Mouse (Mus musculus) layer of hippocampus, adult 9-10 months (tissue): ENCODE measurements around the gene Rhbdf2.
A peak's percentile ranks its signal among the peaks of the same experiment; 100 is the strongest.
"Not testable (repeated sequence)": the region's sequence is repeated elsewhere in the genome, so short reads cannot be mapped to it uniquely, and the experiment has no call there.

ENCODE experiments used
- DNase-seq: peaks from one replicate; pipeline ENCODE4 v3.0.0; 2022; ENCODE audit warnings: low spot score

The Rhbdf2 gene

GRCm38 (mm10) chr11:116618666-116619065 is 8.2 kb downstream of the Rhbdf2 start:
- no peak for DNase-seq

DNA sequence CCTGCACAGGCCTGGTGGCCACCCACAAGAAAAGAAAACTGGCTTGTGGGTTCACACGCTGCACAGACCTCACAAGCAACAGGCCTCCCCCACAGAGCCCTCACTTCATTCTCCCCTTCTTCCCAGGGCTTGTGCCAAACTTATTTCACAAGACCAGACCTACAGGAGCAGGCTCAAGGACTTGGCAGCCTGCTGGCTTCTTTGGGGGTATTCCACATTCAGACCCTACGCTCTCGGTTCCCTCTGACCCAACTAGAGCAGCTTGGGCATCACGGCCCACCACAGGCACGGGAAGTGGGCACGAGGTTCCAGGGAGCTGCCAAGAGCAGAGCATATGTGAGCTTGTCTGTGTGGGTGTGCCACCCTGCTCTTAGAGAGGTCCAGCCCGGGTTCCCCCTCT is 9.2 kb downstream of the Rhbdf2 start:
- no peak for DNase-seq

DNA sequence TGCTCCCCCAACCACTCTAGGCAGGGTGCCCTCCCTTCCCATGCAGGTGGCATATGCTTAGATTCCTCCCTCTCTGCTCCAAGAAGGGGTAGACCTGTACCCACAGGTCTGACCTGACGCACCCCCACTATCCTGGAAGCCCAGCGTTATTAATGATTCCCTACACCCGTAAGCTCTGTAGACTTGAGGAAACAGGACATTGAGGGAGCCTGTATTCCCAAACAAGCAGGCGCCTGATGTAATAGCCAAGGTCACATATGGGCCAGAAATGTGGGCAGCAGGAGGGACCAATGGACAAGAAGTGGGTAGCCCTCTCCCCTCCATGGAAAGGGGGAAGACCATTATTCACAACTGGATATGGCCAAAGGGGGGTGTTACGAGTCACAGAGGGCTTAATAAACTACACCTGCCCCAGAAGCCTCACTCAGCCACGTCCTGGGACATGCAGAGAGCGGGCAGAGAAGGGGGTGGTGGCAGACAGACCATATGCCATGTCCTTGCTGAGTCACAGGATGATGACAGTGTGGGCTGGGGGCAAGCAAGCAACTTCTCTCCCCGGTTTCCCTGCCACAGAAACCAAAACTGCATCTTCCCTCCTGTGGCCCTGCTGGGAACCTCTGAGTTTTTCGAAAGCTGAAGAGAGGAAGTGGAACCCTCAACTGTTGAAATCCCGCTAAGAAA is 10.2 kb downstream of the Rhbdf2 start:
- no peak for DNase-seq

DNA sequence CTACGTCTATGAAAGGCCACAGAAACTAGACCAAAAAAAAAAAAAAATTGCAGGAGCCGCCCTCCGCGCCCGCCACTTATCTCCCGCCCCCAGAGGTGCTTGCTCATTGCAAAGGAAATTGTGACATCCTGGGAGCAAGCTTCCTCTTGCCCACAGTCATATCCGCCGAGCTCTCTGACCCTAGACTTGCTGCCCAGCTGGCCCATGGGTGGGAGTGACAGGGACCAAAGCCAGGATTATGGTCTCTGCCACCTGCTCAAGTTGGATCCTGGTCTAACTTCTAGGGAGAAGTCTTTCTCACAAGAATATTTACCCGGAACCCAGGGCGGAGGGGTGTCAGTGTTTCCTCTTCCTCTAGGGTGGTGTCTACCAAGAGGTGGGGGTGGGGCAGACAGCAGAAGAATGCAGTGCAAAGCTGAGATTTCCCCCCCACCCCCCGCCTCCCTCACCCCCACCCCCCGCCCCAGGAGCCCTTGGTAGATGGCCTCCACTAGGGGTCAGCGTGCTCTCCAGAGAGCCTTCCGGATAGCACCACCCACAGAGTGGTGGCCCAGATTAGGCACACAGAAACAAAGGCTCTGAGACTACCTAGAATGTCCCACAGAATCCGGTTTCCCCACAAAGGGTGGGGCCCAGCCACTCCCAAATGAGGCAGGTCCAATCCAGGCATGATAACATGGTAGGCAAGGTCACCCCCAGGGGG is 10.9 kb downstream of the Rhbdf2 start:
- DNase-seq: no peak

- no peak for DNase-seq
Observed at GRCm38 (mm10) chr11:116613234-116613633, 13.6 kb downstream of the Rhbdf2 start.

GRCm38 (mm10) chr11:116612554-116612953 is 14.3 kb downstream of the Rhbdf2 start:
- no peak for DNase-seq

GRCm38 (mm10) chr11:116611883-116612282 is 14.9 kb downstream of the Rhbdf2 start:
- no peak for DNase-seq

- not testable (repeated sequence) for DNase-seq
Observed at GRCm38 (mm10) chr11:116611168-116611567, 15.7 kb downstream of the Rhbdf2 start.

GRCm38 (mm10) chr11:116609965-116610630 is 16.7 kb downstream of the Rhbdf2 start:
- DNase-seq: no peak

GRCm38 (mm10) chr11:116607717-116608116 is 19.1 kb downstream of the Rhbdf2 start:
- DNase-seq: no peak

- DNase-seq: no peak
Observed at GRCm38 (mm10) chr11:116604097-116604496, 22.7 kb downstream of the Rhbdf2 start.

GRCm38 (mm10) chr11:116603339-116603738 is 23.5 kb downstream of the Rhbdf2 start:
- no peak for DNase-seq

GRCm38 (mm10) chr11:116602043-116602442 is 24.8 kb downstream of the Rhbdf2 start:
- no peak for DNase-seq

GRCm38 (mm10) chr11:116601166-116601565 is 25.7 kb downstream of the Rhbdf2 start:
- DNase-seq: no peak

DNA sequence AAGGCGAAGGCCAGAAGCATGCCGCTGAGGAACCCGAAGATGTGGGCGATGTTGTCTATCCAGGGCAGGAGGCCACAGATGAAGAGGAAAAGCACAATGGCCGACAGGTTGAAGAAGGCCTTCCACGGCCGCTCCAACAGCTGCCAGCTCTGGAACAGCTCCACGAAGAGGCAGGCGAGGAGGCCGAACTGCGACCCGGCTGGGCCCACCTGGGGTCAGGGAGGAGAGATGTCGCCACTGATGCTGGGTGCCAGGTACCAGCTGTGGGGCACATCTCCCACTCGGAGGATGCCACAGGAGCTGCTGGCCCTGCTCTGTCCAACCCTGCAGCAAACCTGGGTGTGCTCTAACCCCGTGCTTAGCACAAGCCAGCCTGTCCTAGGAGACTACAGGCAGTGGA is 27.6 kb downstream of the Rhbdf2 start:
- no peak for DNase-seq

DNA sequence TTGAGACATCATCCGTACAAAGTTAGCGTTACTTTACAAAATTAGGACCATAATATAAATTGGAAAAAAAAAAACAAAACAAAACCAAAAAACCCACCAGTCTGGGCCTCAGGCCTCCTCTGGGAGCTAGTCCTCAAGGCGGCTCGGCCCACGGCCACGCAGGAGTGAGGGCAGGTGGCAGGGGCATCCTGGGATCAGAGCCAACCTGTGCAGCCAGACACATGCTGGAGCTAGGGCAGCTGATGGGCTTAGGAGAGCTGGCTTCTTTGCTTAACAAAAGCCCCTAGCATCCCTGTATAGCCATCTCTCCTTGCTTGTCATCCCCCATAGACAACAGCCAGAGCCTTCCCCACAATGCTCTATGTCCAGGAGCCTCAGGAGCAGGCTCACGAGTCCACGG is 28.6 kb downstream of the Rhbdf2 start:
- DNase-seq: no peak

- DNase-seq: no peak
Observed at GRCm38 (mm10) chr11:116596766-116597165, 30.1 kb downstream of the Rhbdf2 start.

GRCm38 (mm10) chr11:116593345-116593744 is 33.5 kb downstream of the Rhbdf2 start:
- no peak for DNase-seq

- peak; percentile 99 for DNase-seq
Observed at GRCm38 (mm10) chr11:116592428-116592827, 34.4 kb downstream of the Rhbdf2 start.

GRCm38 (mm10) chr11:116591621-116592020 is 35.2 kb downstream of the Rhbdf2 start:
- DNase-seq: no peak

DNA sequence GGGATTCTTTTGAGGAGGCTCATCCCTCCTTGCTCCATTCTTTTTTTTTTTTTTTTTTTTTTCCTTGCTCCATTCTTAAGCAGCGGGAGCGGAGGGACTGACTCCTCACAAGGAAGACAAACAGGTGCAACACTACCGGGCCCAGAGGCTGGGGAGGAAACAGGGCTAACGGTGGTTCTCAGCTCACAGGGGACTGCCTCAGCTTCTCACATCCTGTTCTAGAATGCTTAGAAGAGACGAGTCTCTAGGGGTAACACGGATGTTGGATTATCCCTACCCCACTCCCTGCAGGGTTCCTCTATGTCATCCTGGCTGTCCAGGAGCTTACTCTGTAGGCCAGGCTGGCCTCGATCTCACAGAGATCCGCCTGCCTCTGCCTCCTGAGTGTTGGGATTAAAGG is 37.2 kb downstream of the Rhbdf2 start:
- DNase-seq: no peak

DNA sequence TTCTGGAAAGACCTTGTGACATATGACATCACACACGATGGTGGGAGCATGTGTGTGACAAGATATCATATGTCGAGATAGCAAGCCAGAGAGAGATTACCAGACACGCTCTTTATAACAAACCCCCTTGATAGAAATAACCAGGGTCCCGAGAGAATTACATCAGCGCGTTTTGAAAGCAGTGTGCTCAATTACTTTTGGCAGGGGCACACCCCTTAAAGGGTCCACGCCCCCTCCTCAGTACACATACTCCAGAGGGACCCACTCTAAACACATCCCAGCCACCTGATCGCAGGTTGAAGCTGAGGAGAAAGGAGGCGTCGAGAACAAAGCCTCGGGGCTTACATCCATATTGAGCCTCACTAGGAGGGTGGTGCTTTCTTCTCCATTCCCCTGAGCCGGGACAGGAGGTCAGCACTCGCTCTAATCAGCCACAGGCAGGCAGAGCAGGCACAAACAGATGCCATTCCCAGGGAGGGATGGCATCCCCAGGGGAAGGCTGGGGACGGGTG is 37.7 kb downstream of the Rhbdf2 start:
- no peak for DNase-seq
